Mouse (Mus musculus): ENCODE results near the gene Adra1b.

- TF ChIP-seq CTCF (IDR thresholded peaks at IDR 0.05; ENCODE audit: low read depth, low read length) (no peak), POLR2A (IDR thresholded peaks at IDR 0.05; ENCODE audit: extremely low read depth, insufficient read depth, low read length) (no peak)
These were observed 146.4 kb downstream of the Adra1b start for GRCm38 (mm10) chr11:43754568-43754967.

Measured in liver, adult 2 months (tissue).